Mouse (Mus musculus): ENCODE measurements around the gene Hmga2. TPM values are rescaled to one million over a fixed set of nuclear protein-coding genes. Genes with fewer than 3 reads are reported as not detected.

Hmga2 gene
- polyA plus RNA-seq, 1 experiment from 2014 or later = 18.4 TPM

GRCm38 (mm10) chr10:120405322-120405721 is 70.9 kb downstream of the Hmga2 start:
- Histone ChIP-seq H3K27ac (no peak overlapping the region), H3K9ac (no peak overlapping the region), H3K27me3 (no peaks in the 10 kb centered on the region), H3K36me3 (peaks cover 3% of the 10 kb centered on the region; the same call in 1 of the 2 replicates), H3K4me1 (peaks cover 37% of the 10 kb centered on the region), H3K9me3 (no peaks in the 10 kb centered on the region), H3K4me2 (no peak overlapping the region), H3K4me3 (no peak overlapping the region)
- WGBS = 81% methylated on average over 4 of the region's 4 CpGs
- no peak for ATAC-seq (ENCODE audit: insufficient number of reproducible peaks, low FRiP score, low TSS enrichment, low read depth)

GRCm38 (mm10) chr10:120402966-120403365 is 73.3 kb downstream of the Hmga2 start:
- 68% methylated on average over 5 of the region's 5 CpGs for WGBS
- peaks cover 56% of the 10 kb centered on the region for H3K4me1 ChIP-seq
- H3K9ac ChIP-seq = no peak overlapping the region
- H3K9me3 ChIP-seq = no peaks in the 10 kb centered on the region
- peaks cover 3% of the 10 kb centered on the region; the same call in 1 of the 2 replicates for H3K36me3 ChIP-seq
- H3K27ac ChIP-seq = no peak overlapping the region
- H3K4me3 ChIP-seq = no peak overlapping the region
- ATAC-seq (ENCODE audit: insufficient number of reproducible peaks, low FRiP score, low TSS enrichment, low read depth) = no peak
- H3K27me3 ChIP-seq = no peaks in the 10 kb centered on the region
- no peak overlapping the region for H3K4me2 ChIP-seq

GRCm38 (mm10) chr10:120401787-120402186 is 74.5 kb downstream of the Hmga2 start:
- Histone ChIP-seq H3K4me1 (peaks cover 56% of the 10 kb centered on the region), H3K4me3 (no peak overlapping the region), H3K27ac (no peak overlapping the region), H3K9ac (no peak overlapping the region), H3K4me2 (no peak overlapping the region), H3K27me3 (no peaks in the 10 kb centered on the region), H3K9me3 (no peaks in the 10 kb centered on the region), H3K36me3 (peaks cover 3% of the 10 kb centered on the region; the same call in 1 of the 2 replicates)
- 40% methylated on average over 8 of the region's 8 CpGs for WGBS
- no peak for ATAC-seq (ENCODE audit: insufficient number of reproducible peaks, low FRiP score, low TSS enrichment, low read depth)

GRCm38 (mm10) chr10:120399846-120400510 is 76.3 kb downstream of the Hmga2 start:
- WGBS = 30% methylated on average over 9 of the region's 9 CpGs
- Histone ChIP-seq H3K9ac (no peak overlapping the region), H3K27ac (peak overlapping the region; percentile 77), H3K4me2 (peak overlapping the region; percentile 14; the same call in 1 of the 2 replicates), H3K27me3 (no peaks in the 10 kb centered on the region), H3K9me3 (no peaks in the 10 kb centered on the region), H3K36me3 (peaks cover 3% of the 10 kb centered on the region; the same call in 1 of the 2 replicates), H3K4me3 (no peak overlapping the region), H3K4me1 (peaks cover 49% of the 10 kb centered on the region)
- no peak for ATAC-seq (ENCODE audit: insufficient number of reproducible peaks, low FRiP score, low TSS enrichment, low read depth)

GRCm38 (mm10) chr10:120398745-120399144 is 77.5 kb downstream of the Hmga2 start:
- no peaks in the 10 kb centered on the region for H3K9me3 ChIP-seq
- 26% methylated on average over 6 of the region's 6 CpGs for WGBS
- H3K36me3 ChIP-seq = peaks cover 2% of the 10 kb centered on the region; the same call in 1 of the 2 replicates
- H3K9ac ChIP-seq = no peak overlapping the region
- peak overlapping the region; percentile 27; the same call in 1 of the 2 replicates for H3K27ac ChIP-seq
- H3K4me1 ChIP-seq = peaks cover 53% of the 10 kb centered on the region
- H3K27me3 ChIP-seq = no peaks in the 10 kb centered on the region
- no peak overlapping the region for H3K4me2 ChIP-seq
- no peak overlapping the region for H3K4me3 ChIP-seq
- no peak for ATAC-seq (ENCODE audit: insufficient number of reproducible peaks, low FRiP score, low TSS enrichment, low read depth)

GRCm38 (mm10) chr10:120397211-120397631 is 79.0 kb downstream of the Hmga2 start:
- H3K27ac ChIP-seq = no peak overlapping the region
- H3K4me2 ChIP-seq = no peak overlapping the region
- no peaks in the 10 kb centered on the region for H3K27me3 ChIP-seq
- 63% methylated on average over 17 of the region's 17 CpGs for WGBS
- H3K36me3 ChIP-seq = no peaks in the 10 kb centered on the region
- peaks cover 45% of the 10 kb centered on the region for H3K4me1 ChIP-seq
- ATAC-seq (ENCODE audit: insufficient number of reproducible peaks, low FRiP score, low TSS enrichment, low read depth) = no peak
- no peak overlapping the region for H3K4me3 ChIP-seq
- H3K9me3 ChIP-seq = no peaks in the 10 kb centered on the region
- H3K9ac ChIP-seq = no peak overlapping the region

- Histone ChIP-seq H3K9me3 (no peaks in the 10 kb centered on the region), H3K4me1 (peaks cover 41% of the 10 kb centered on the region)
- WGBS = 61% methylated on average over 6 of the region's 6 CpGs
Observed at GRCm38 (mm10) chr10:120395550-120395949, 80.7 kb downstream of the Hmga2 start.

GRCm38 (mm10) chr10:120394740-120395139 is 81.5 kb downstream of the Hmga2 start:
- H3K9ac ChIP-seq = no peak overlapping the region
- 52% methylated on average over 9 of the region's 9 CpGs for WGBS
- no peak for ATAC-seq (ENCODE audit: insufficient number of reproducible peaks, low FRiP score, low TSS enrichment, low read depth)
- peaks cover 34% of the 10 kb centered on the region for H3K4me1 ChIP-seq
- H3K27ac ChIP-seq = no peak overlapping the region
- no peak overlapping the region for H3K4me3 ChIP-seq
- no peak overlapping the region for H3K4me2 ChIP-seq
- H3K27me3 ChIP-seq = no peaks in the 10 kb centered on the region
- no peaks in the 10 kb centered on the region for H3K36me3 ChIP-seq
- H3K9me3 ChIP-seq = no peaks in the 10 kb centered on the region

More at GRCm38 (mm10) chr10:120395550-120395949, 80.7 kb downstream of the Hmga2 start:
- Histone ChIP-seq H3K27me3 (no peaks in the 10 kb centered on the region), H3K36me3 (no peaks in the 10 kb centered on the region), H3K9ac (no peak overlapping the region), H3K4me3 (no peak overlapping the region), H3K4me2 (no peak overlapping the region), H3K27ac (no peak overlapping the region)
- ATAC-seq (ENCODE audit: insufficient number of reproducible peaks, low FRiP score, low TSS enrichment, low read depth) = no peak

- no peak overlapping the region for H3K9ac ChIP-seq
- H3K27me3 ChIP-seq = no peaks in the 10 kb centered on the region
- H3K27ac ChIP-seq = no peak overlapping the region
- peaks cover 26% of the 10 kb centered on the region for H3K4me1 ChIP-seq
- no peak overlapping the region for H3K4me2 ChIP-seq
- ATAC-seq (ENCODE audit: insufficient number of reproducible peaks, low FRiP score, low TSS enrichment, low read depth) = no peak
- no peaks in the 10 kb centered on the region for H3K9me3 ChIP-seq
- no peak overlapping the region for H3K4me3 ChIP-seq
- no peaks in the 10 kb centered on the region for H3K36me3 ChIP-seq
- 39% methylated on average over 14 of the region's 14 CpGs for WGBS
Observed at GRCm38 (mm10) chr10:120391971-120392716, 84.1 kb downstream of the Hmga2 start.

- no peaks in the 10 kb centered on the region for H3K36me3 ChIP-seq
- no peaks in the 10 kb centered on the region for H3K9me3 ChIP-seq
- no peak overlapping the region for H3K9ac ChIP-seq
- no peak for ATAC-seq (ENCODE audit: insufficient number of reproducible peaks, low FRiP score, low TSS enrichment, low read depth)
- H3K4me3 ChIP-seq = no peak overlapping the region
- H3K4me1 ChIP-seq = peaks cover 35% of the 10 kb centered on the region
- H3K27ac ChIP-seq = no peak overlapping the region
- no peak overlapping the region for H3K4me2 ChIP-seq
- WGBS = 45% methylated on average over 28 of the region's 28 CpGs
- H3K27me3 ChIP-seq = no peaks in the 10 kb centered on the region
Observed at GRCm38 (mm10) chr10:120390912-120391835, 85.1 kb downstream of the Hmga2 start.

GRCm38 (mm10) chr10:120389707-120390106 is 86.6 kb downstream of the Hmga2 start:
- Histone ChIP-seq H3K4me3 (no peak overlapping the region), H3K27me3 (no peaks in the 10 kb centered on the region), H3K4me1 (peaks cover 47% of the 10 kb centered on the region), H3K4me2 (no peak overlapping the region), H3K9me3 (no peaks in the 10 kb centered on the region), H3K36me3 (no peaks in the 10 kb centered on the region), H3K27ac (no peak overlapping the region), H3K9ac (no peak overlapping the region)
- no peak for ATAC-seq (ENCODE audit: insufficient number of reproducible peaks, low FRiP score, low TSS enrichment, low read depth)
- WGBS = 66% methylated on average over 6 of the region's 6 CpGs
